Mouse (Mus musculus) kidney, postnatal 25 days (tissue): ENCODE results near the gene 4933417A18Rik.
A peak's percentile ranks its signal among the peaks of the same experiment; 100 is the strongest.
"Not testable (repeated sequence)": the region's sequence is repeated elsewhere in the genome, so short reads cannot be mapped to it uniquely, and the experiment has no call there.

Source experiments
- DNase-seq, 2 experiments: peaks; one replicate each; pipeline ENCODE4 v3.0.0; 2021; ENCODE audit warnings: mixed read lengths in 2 of 2

4933417A18Rik gene

GRCm38 (mm10) chr13:34924210-34924609 is at the start of gene 4933417A18Rik, which contains the start of gene Fam217a:
Gene 4933417A18Rik, plus strand, starts transcription at chr13:34924409.
Gene Fam217a, minus strand, starts transcription at chr13:34924310.
- DNase-seq, result no peak

- DNase-seq, result peak; percentile 13 to 40
Measured at GRCm38 (mm10) chr13:34874736-34875135, 49.5 kb upstream of the 4933417A18Rik start.

- DNase-seq, result peak; percentile 96
Measured at GRCm38 (mm10) chr13:34875166-34875710, 49.0 kb upstream of the 4933417A18Rik start, which contains the start of gene Prpf4b. Gene Prpf4b, plus strand, starts transcription at chr13:34875302.

GRCm38 (mm10) chr13:34875741-34876445 is 48.3 kb upstream of the 4933417A18Rik start:
- DNase-seq, result peak; percentile 66 to 83

- DNase-seq, result no peak
Measured at GRCm38 (mm10) chr13:34876481-34876880, 47.7 kb upstream of the 4933417A18Rik start.

- DNase-seq, result no peak
Measured at GRCm38 (mm10) chr13:34892871-34893270, 31.3 kb upstream of the 4933417A18Rik start.

- DNase-seq, result no peak
Measured at GRCm38 (mm10) chr13:34914614-34915013, 9.6 kb upstream of the 4933417A18Rik start.

GRCm38 (mm10) chr13:34916520-34917167 is 7.6 kb upstream of the 4933417A18Rik start:
- DNase-seq, result peak; percentile 35 to 64

GRCm38 (mm10) chr13:34934931-34935644 is 10.9 kb downstream of the 4933417A18Rik start:
- no peak for DNase-seq

GRCm38 (mm10) chr13:34942370-34942769 is 18.2 kb downstream of the 4933417A18Rik start:
- no peak for DNase-seq

GRCm38 (mm10) chr13:34951437-34951836 is 27.2 kb downstream of the 4933417A18Rik start:
- not testable (repeated sequence) for DNase-seq

GRCm38 (mm10) chr13:34956901-34957300 is 32.7 kb downstream of the 4933417A18Rik start:
- DNase-seq, result no peak

- DNase-seq, result peak; percentile 53 to 58
Measured at GRCm38 (mm10) chr13:34958158-34958557, 33.9 kb downstream of the 4933417A18Rik start.

GRCm38 (mm10) chr13:34960996-34961770 is 37.0 kb downstream of the 4933417A18Rik start:
- peak; percentile 42 to 79 for DNase-seq

GRCm38 (mm10) chr13:34963511-34964397 is 39.5 kb downstream of the 4933417A18Rik start, which contains the start of gene Eci3:
Gene Eci3, minus strand, starts transcription at chr13:34963810.
- peak; percentile 88 to 95 for DNase-seq

- peak; percentile 30 to 43 for DNase-seq
Measured at GRCm38 (mm10) chr13:34964419-34964818, 40.2 kb downstream of the 4933417A18Rik start.

GRCm38 (mm10) chr13:34964866-34965265 is 40.7 kb downstream of the 4933417A18Rik start:
- peak in 1 of 2 experiments; percentile 59 for DNase-seq

- peak in 1 of 2 experiments; percentile 37 for DNase-seq
Measured at GRCm38 (mm10) chr13:34965647-34966046, 41.4 kb downstream of the 4933417A18Rik start.

GRCm38 (mm10) chr13:34972456-34972855 is 48.2 kb downstream of the 4933417A18Rik start:
- DNase-seq, result not testable (repeated sequence)

GRCm38 (mm10) chr13:34973149-34973548 is 48.9 kb downstream of the 4933417A18Rik start:
- DNase-seq, result no peak

GRCm38 (mm10) chr13:34973770-34974169 is 49.6 kb downstream of the 4933417A18Rik start:
- DNase-seq, result no peak
